Mouse (Mus musculus): ENCODE measurements around the gene Atp1b4.
"Not testable (repeated sequence)": the region's sequence is repeated elsewhere in the genome, so short reads cannot be mapped to it uniquely, and the experiment has no call there.

Gene Atp1b4

GRCm38 (mm10) chrX:38315884-38316283, at the start of gene Atp1b4:
Gene Atp1b4 (plus strand): TSS chrX:38316184.
- no peak for DNase-seq (ENCODE audit: extremely low spot score, low read depth, low spot score)

- no peak for DNase-seq (ENCODE audit: extremely low spot score, low read depth, low spot score)
Measured at GRCm38 (mm10) chrX:38308597-38308996, 7.4 kb upstream of the Atp1b4 start.

GRCm38 (mm10) chrX:38311054-38311453, 4.9 kb upstream of the Atp1b4 start:
- DNase-seq (ENCODE audit: extremely low spot score, low read depth, low spot score), result no peak

GRCm38 (mm10) chrX:38312910-38313625, 2.9 kb upstream of the Atp1b4 start:
- no peak for DNase-seq (ENCODE audit: extremely low spot score, low read depth, low spot score)

GRCm38 (mm10) chrX:38313626-38314210, 2.3 kb upstream of the Atp1b4 start:
- no peak for DNase-seq (ENCODE audit: extremely low spot score, low read depth, low spot score)

- DNase-seq (ENCODE audit: extremely low spot score, low read depth, low spot score), result no peak
Measured at GRCm38 (mm10) chrX:38330695-38331406, 14.9 kb downstream of the Atp1b4 start.

- DNase-seq (ENCODE audit: extremely low spot score, low read depth, low spot score), result no peak
Measured at GRCm38 (mm10) chrX:38334329-38335279, 18.6 kb downstream of the Atp1b4 start.

GRCm38 (mm10) chrX:38362016-38362415, 46.0 kb downstream of the Atp1b4 start:
- no peak for DNase-seq (ENCODE audit: extremely low spot score, low read depth, low spot score)

- not testable (repeated sequence) for DNase-seq (ENCODE audit: extremely low spot score, low read depth, low spot score)
Measured at GRCm38 (mm10) chrX:38364621-38365020, 48.6 kb downstream of the Atp1b4 start.

GRCm38 (mm10) chrX:38373169-38373568, 57.2 kb downstream of the Atp1b4 start:
- DNase-seq (ENCODE audit: extremely low spot score, low read depth, low spot score), result not testable (repeated sequence)

Measured in hindlimb bud, embryonic 11.5 days (tissue).